Mouse (Mus musculus): ENCODE results near the gene Il1rl2. TPM values are rescaled to one million over a fixed set of nuclear protein-coding genes. Genes with fewer than 3 reads are reported as not detected.

Il1rl2 gene
- polyA plus RNA-seq, 1 experiment from 2014 or later, result 0.99 TPM

DNA sequence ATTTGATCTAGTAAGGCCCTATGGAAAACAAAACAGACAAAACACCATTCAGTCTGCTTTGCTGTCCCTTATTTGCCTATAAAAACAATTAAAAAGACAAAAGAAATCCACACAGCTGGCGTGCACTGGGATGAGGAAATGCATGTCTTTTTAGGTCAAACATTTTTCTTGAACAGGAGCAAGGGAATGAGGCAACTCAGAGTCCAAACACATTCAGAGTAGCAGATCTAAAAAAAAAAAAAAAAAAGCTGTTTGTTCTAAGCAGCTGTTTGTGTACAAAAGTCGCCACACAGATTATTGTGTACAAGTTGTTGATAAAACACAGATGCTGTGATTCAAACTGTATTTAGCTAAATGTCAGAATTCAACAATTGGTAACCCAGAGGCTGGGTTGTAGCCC lies 33.5 kb downstream of the Il1rl2 start:
- no peaks in the 10 kb centered on the region; the same call in 1 of the 2 replicates for H3K4me1 ChIP-seq (replicated peaks; ENCODE audit: control insufficient read depth, insufficient read depth, low read length)
- no peak overlapping the region for H3K9ac ChIP-seq (ENCODE audit: low read length)
- H3K4me3 ChIP-seq (ENCODE audit: low read depth, low read length), result no peak overlapping the region
- DNase-seq (ENCODE audit: low spot score) (no peak), ATAC-seq (replicated peaks; ENCODE audit: low FRiP score) (no peak)
- no peak overlapping the region for H3K4me2 ChIP-seq (ENCODE audit: low read depth, low read length, severe bottlenecking)
- no peaks in the 10 kb centered on the region for H3K27me3 ChIP-seq (ENCODE audit: control insufficient read depth, insufficient read depth, low read length)
- H3K9me3 ChIP-seq (ENCODE audit: control insufficient read depth, low read length), result no peaks in the 10 kb centered on the region
- H3K36me3 ChIP-seq (ENCODE audit: control insufficient read depth, insufficient read depth, low read length), result no peaks in the 10 kb centered on the region
- WGBS, result 47% methylated on average over 2 of the region's 2 CpGs
- H3K27ac ChIP-seq (ENCODE audit: low read depth, low read length), result no peak overlapping the region

DNA sequence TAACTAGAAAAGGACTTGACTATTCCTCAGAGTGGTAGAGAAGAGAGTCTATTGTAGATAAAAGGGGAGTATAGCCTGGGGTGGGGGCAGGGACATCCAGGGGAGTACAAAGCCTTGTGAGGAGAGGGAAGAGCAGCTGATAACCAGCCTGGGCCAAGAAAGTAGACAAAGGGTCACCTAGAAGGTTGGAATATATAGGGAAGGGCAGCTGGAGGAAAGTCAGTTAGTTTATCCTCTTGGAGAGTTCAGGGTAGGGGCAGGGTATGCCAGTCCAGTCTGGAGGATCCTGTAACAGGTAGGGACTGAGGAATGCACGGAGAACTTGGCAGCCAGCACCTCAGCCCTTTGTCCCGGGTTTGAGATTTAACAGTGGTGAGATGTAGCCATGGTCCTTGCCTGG lies 33.9 kb downstream of the Il1rl2 start:
- Histone ChIP-seq H3K27ac (ENCODE audit: low read depth, low read length) (no peak overlapping the region), H3K4me2 (ENCODE audit: low read depth, low read length, severe bottlenecking) (no peak overlapping the region), H3K4me3 (ENCODE audit: low read depth, low read length) (no peak overlapping the region), H3K27me3 (ENCODE audit: control insufficient read depth, insufficient read depth, low read length) (no peaks in the 10 kb centered on the region), H3K9me3 (ENCODE audit: control insufficient read depth, low read length) (no peaks in the 10 kb centered on the region), H3K4me1 (replicated peaks; ENCODE audit: control insufficient read depth, insufficient read depth, low read length) (no peaks in the 10 kb centered on the region; the same call in 1 of the 2 replicates), H3K9ac (ENCODE audit: low read length) (no peak overlapping the region), H3K36me3 (ENCODE audit: control insufficient read depth, insufficient read depth, low read length) (no peaks in the 10 kb centered on the region)
- ATAC-seq (replicated peaks; ENCODE audit: low FRiP score), result no peak
- no peak for DNase-seq (ENCODE audit: low spot score)
- 85% methylated on average over 2 of the region's 2 CpGs for WGBS

DNA sequence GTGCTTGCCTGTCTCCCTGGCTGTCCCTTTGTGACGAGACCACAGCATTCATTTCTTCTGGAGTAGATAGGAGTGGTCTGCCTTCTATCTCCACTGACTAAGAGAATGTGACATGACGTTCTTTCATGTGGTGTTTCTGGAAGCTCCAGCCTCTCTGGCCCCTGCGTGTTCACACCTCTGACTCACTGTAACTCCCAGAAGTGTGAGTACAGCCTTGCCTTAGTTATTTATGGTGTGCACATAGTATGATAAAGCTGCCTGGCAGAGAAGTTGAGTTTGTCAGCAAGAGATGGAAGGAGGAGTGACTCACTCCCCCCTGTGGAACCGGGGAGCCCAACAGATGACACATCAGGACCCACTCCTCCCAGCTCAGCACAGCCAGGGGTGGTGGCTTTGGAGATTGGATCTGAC lies 34.4 kb downstream of the Il1rl2 start:
- no peak for ATAC-seq (replicated peaks; ENCODE audit: low FRiP score)
- Histone ChIP-seq H3K4me1 (replicated peaks; ENCODE audit: control insufficient read depth, insufficient read depth, low read length) (no peaks in the 10 kb centered on the region; the same call in 1 of the 2 replicates), H3K9me3 (ENCODE audit: control insufficient read depth, low read length) (no peaks in the 10 kb centered on the region), H3K36me3 (ENCODE audit: control insufficient read depth, insufficient read depth, low read length) (no peaks in the 10 kb centered on the region), H3K9ac (ENCODE audit: low read length) (no peak overlapping the region), H3K27me3 (ENCODE audit: control insufficient read depth, insufficient read depth, low read length) (no peaks in the 10 kb centered on the region), H3K4me2 (ENCODE audit: low read depth, low read length, severe bottlenecking) (no peak overlapping the region), H3K27ac (ENCODE audit: low read depth, low read length) (no peak overlapping the region), H3K4me3 (ENCODE audit: low read depth, low read length) (no peak overlapping the region)
- no peak for DNase-seq (ENCODE audit: low spot score)
- WGBS, result 85% methylated on average over 4 of the region's 4 CpGs

DNA sequence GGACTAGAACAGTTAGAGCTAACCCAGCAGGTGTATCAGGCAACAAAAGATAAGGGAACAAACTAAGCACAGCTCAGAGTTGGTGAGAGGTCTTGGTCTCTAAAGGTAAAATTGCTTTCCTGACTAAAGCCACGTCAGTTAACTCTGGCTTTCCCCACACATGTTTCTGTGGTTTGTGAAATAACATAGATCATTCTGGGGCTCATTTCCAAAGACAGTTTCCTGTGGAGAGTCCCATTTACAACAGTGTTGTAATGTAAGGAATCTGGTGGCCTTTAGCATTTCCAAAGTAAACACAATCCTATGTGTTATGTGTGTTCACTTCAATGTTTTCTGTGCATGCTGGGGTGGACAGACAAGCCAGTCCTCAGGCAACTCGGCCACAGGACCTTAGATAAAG lies 35.3 kb downstream of the Il1rl2 start:
- 72% methylated on average over 2 of the region's 2 CpGs for WGBS
- no peak for ATAC-seq (replicated peaks; ENCODE audit: low FRiP score)
- Histone ChIP-seq H3K4me3 (ENCODE audit: low read depth, low read length) (no peak overlapping the region), H3K4me2 (ENCODE audit: low read depth, low read length, severe bottlenecking) (no peak overlapping the region), H3K27ac (ENCODE audit: low read depth, low read length) (no peak overlapping the region), H3K27me3 (ENCODE audit: control insufficient read depth, insufficient read depth, low read length) (no peaks in the 10 kb centered on the region), H3K4me1 (replicated peaks; ENCODE audit: control insufficient read depth, insufficient read depth, low read length) (no peaks in the 10 kb centered on the region; the same call in 1 of the 2 replicates), H3K9ac (ENCODE audit: low read length) (no peak overlapping the region), H3K36me3 (ENCODE audit: control insufficient read depth, insufficient read depth, low read length) (no peaks in the 10 kb centered on the region), H3K9me3 (ENCODE audit: control insufficient read depth, low read length) (no peaks in the 10 kb centered on the region)
- no peak for DNase-seq (ENCODE audit: low spot score)

DNA sequence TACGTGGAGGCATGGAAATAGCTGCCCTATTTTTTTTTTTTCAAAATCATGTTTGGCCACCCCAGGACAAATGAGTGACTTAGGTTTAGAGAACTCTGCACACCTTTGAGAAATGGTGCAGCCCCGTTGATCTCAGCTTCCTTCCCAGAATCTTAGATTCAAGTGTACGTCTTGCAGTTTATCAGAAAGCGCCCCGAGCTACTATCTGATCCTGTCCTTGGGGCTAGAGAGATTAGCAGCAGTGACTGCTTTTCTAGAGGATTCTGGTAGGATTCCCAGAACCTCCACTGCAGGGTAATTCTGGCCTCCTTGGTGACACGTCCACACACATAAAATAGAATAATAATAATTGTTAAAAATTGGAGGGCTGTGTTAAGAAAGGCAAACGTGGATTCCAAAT lies 36.6 kb downstream of the Il1rl2 start:
- no peak overlapping the region for H3K4me3 ChIP-seq (ENCODE audit: low read depth, low read length)
- 73% methylated on average over 7 of the region's 7 CpGs for WGBS
- no peak overlapping the region for H3K4me2 ChIP-seq (ENCODE audit: low read depth, low read length, severe bottlenecking)
- no peaks in the 10 kb centered on the region; the same call in 1 of the 2 replicates for H3K4me1 ChIP-seq (replicated peaks; ENCODE audit: control insufficient read depth, insufficient read depth, low read length)
- H3K27ac ChIP-seq (ENCODE audit: low read depth, low read length), result no peak overlapping the region
- no peak overlapping the region for H3K9ac ChIP-seq (ENCODE audit: low read length)
- ATAC-seq (replicated peaks; ENCODE audit: low FRiP score) (no peak), DNase-seq (ENCODE audit: low spot score) (no peak)
- no peaks in the 10 kb centered on the region for H3K36me3 ChIP-seq (ENCODE audit: control insufficient read depth, insufficient read depth, low read length)
- H3K27me3 ChIP-seq (ENCODE audit: control insufficient read depth, insufficient read depth, low read length), result no peaks in the 10 kb centered on the region
- H3K9me3 ChIP-seq (ENCODE audit: control insufficient read depth, low read length), result no peaks in the 10 kb centered on the region

DNA sequence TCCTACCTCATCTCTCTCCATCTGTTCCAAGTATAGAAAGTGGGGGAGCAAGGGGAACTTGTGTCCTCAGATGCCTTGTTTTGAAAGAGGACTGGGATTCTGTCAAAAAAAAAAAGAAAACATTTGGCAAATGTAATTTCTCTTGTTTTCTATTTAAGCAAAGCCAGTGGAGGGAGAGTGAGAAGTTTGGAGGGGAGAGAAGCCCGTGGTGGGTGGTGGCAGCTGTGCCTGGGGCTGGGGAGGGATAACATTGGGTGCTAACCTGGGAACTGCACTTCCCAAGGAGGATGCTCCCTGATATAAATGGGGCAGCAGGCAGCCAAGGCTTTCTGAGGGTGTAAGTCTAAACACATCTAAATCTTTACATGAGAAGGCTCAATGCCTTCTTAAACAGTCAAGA lies 37.2 kb downstream of the Il1rl2 start:
- Histone ChIP-seq H3K4me2 (ENCODE audit: low read depth, low read length, severe bottlenecking) (no peak overlapping the region), H3K27ac (ENCODE audit: low read depth, low read length) (no peak overlapping the region), H3K36me3 (ENCODE audit: control insufficient read depth, insufficient read depth, low read length) (no peaks in the 10 kb centered on the region), H3K9ac (ENCODE audit: low read length) (no peak overlapping the region), H3K4me3 (ENCODE audit: low read depth, low read length) (no peak overlapping the region), H3K27me3 (ENCODE audit: control insufficient read depth, insufficient read depth, low read length) (no peaks in the 10 kb centered on the region), H3K4me1 (replicated peaks; ENCODE audit: control insufficient read depth, insufficient read depth, low read length) (no peaks in the 10 kb centered on the region; the same call in 1 of the 2 replicates), H3K9me3 (ENCODE audit: control insufficient read depth, low read length) (no peaks in the 10 kb centered on the region)
- 47% methylated on average over 1 of the region's 1 CpGs for WGBS
- DNase-seq (ENCODE audit: low spot score) (no peak), ATAC-seq (replicated peaks; ENCODE audit: low FRiP score) (no peak)

DNA sequence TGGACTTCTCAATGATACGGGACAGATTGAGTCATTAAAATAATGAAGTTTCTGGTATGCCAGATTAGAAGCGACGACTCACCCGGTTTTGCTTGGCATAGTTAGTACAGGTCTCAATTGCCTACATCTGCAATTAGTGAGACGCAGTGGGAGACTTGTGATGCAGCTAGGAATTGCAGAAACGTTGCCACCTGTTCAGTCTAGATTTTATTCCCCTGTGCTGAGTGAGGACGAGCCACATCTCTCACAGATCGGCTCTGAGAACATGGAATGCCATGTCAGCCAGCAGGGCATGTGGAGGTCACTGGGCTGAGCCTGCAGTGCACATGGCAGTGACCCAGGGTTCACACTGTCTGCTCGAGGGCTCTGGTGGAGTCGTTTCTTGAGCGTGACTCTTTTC lies 38.4 kb downstream of the Il1rl2 start:
- Histone ChIP-seq H3K9me3 (ENCODE audit: control insufficient read depth, low read length) (no peaks in the 10 kb centered on the region), H3K36me3 (ENCODE audit: control insufficient read depth, insufficient read depth, low read length) (no peaks in the 10 kb centered on the region), H3K27ac (ENCODE audit: low read depth, low read length) (no peak overlapping the region), H3K4me2 (ENCODE audit: low read depth, low read length, severe bottlenecking) (no peak overlapping the region), H3K27me3 (ENCODE audit: control insufficient read depth, insufficient read depth, low read length) (no peaks in the 10 kb centered on the region), H3K4me3 (ENCODE audit: low read depth, low read length) (no peak overlapping the region), H3K4me1 (replicated peaks; ENCODE audit: control insufficient read depth, insufficient read depth, low read length) (no peaks in the 10 kb centered on the region; the same call in 1 of the 2 replicates), H3K9ac (ENCODE audit: low read length) (no peak overlapping the region)
- DNase-seq (ENCODE audit: low spot score), result no peak
- no peak for ATAC-seq (replicated peaks; ENCODE audit: low FRiP score)
- WGBS, result 82% methylated on average over 11 of the region's 11 CpGs

DNA sequence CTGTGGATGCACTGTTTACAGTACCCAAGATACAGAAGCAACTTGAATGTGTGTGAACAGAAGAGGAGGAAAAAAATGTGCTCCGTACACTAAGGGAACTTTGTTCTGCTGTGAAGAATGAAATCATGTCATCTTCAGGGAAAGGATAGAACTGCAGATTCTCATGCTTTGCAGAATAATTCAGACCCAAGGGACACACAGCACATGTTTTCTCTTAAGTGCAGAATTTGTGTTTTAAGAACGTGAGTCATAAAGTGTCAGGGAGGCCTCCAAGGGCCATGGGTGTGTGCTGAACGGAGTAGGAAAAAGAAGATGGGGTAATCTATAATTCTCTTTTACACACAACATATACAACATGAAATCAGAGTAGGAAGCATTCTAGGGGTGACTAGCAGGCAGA lies 48.5 kb downstream of the Il1rl2 start:
- no peak for ATAC-seq (replicated peaks; ENCODE audit: low FRiP score)

DNA sequence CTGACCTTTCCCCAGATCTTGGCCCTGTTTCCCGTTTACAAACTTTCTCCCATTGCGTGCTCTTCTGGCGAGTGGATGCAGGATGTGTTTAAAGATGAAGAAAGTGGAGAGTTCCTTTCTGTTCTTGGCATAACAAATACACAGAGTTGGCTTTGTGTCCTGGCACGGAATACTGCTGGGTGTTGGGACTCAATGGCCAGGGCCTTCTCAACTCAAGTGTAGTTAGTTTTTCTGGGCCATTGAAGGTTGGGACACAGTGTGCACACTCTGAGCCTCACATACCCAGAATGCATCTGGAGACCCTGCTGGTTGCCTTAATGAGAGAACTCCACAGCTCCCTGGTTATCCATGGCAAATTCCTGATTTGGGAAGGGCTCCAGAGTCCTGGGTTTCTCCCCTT lies 50.7 kb downstream of the Il1rl2 start:
- DNase-seq (ENCODE audit: low spot score) (no peak), ATAC-seq (replicated peaks; ENCODE audit: low FRiP score) (no peak)
- Histone ChIP-seq H3K9ac (ENCODE audit: low read length) (no peak overlapping the region), H3K4me1 (replicated peaks; ENCODE audit: control insufficient read depth, insufficient read depth, low read length) (no peaks in the 10 kb centered on the region), H3K9me3 (ENCODE audit: control insufficient read depth, low read length) (no peaks in the 10 kb centered on the region), H3K27me3 (ENCODE audit: control insufficient read depth, insufficient read depth, low read length) (no peaks in the 10 kb centered on the region), H3K27ac (ENCODE audit: low read depth, low read length) (no peak overlapping the region), H3K4me2 (ENCODE audit: low read depth, low read length, severe bottlenecking) (no peak overlapping the region), H3K4me3 (ENCODE audit: low read depth, low read length) (no peak overlapping the region), H3K36me3 (ENCODE audit: control insufficient read depth, insufficient read depth, low read length) (no peaks in the 10 kb centered on the region)
- WGBS, result 92% methylated on average over 4 of the region's 4 CpGs

More for the DNA sequence above, 48.5 kb downstream of the Il1rl2 start:
- WGBS, result 86% methylated on average over 3 of the region's 3 CpGs
- Histone ChIP-seq H3K27me3 (ENCODE audit: control insufficient read depth, insufficient read depth, low read length) (no peaks in the 10 kb centered on the region), H3K4me1 (replicated peaks; ENCODE audit: control insufficient read depth, insufficient read depth, low read length) (no peaks in the 10 kb centered on the region), H3K9me3 (ENCODE audit: control insufficient read depth, low read length) (no peaks in the 10 kb centered on the region), H3K27ac (ENCODE audit: low read depth, low read length) (no peak overlapping the region), H3K36me3 (ENCODE audit: control insufficient read depth, insufficient read depth, low read length) (no peaks in the 10 kb centered on the region), H3K9ac (ENCODE audit: low read length) (no peak overlapping the region), H3K4me2 (ENCODE audit: low read depth, low read length, severe bottlenecking) (no peak overlapping the region), H3K4me3 (ENCODE audit: low read depth, low read length) (no peak overlapping the region)
- DNase-seq (ENCODE audit: low spot score), result no peak

Measured in forebrain, embryonic 11.5 days (tissue).